Mouse (Mus musculus) WW6 (cell line): Measurements from ENCODE around the gene Tenm4.

Experiments
- DNase-seq: peaks from one replicate; pipeline ENCODE4 v3.0.0-alpha.2; 2013; ENCODE audit warnings: low read depth, low spot score

The Tenm4 gene

DNA sequence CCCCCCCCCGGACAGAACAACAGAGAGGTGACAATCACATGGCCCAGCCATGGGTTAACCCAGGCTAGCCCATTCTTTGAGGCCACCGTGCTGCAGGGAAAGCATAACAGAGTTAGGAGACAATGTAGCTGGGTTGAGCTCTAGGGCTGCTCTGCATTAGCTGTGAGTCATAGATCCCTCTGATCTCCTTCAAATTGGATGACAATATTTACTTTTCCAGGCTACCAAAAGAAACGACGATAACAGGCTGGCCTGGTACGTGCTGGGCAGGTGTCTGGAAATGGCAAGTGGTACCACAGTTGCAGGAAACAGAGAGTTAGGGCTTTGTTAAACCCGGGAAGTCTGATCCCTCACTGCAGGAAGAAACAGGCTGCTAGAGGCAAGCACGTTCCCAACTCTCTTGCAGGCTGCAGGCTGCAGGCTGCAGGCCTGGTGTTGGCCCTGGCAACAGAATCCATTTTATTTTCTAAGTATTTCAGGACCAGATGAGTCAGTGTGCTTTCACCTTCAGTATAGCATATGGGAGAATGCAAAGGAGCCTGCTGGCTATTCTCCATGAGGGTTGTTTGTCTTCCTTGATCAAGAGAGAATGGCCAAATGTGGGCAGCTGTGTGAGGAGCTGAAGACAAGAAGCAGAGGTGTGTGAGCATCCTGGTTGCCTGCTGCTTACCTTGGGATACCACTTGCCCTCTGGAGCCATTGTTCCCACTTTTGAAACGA, 353.6 kb downstream of the Tenm4 start:
- DNase-seq = no peak

DNA sequence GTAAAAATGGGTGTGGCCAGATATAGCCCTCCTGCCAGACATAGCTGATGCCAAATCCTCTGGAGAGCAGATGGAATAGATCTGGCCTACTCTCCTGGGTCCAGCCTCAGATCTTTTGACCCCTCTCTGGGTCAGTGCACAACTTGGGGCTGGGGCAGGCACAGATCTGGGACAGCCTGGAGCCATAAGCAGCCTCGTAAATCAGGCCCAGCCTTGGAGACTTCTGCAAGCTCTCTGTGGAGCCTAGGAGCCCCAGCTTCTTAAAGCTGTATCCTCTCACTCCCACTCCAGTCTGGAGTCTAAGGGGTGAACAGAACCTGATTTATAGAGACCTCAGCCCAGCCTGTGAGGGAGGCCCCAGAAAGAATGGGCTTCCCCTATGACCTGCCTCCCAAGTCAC, 354.3 kb downstream of the Tenm4 start:
- DNase-seq = no peak

- DNase-seq = no peak
These were observed 359.8 kb downstream of the Tenm4 start for GRCm38 (mm10) chr7:96530571-96531426.

DNA sequence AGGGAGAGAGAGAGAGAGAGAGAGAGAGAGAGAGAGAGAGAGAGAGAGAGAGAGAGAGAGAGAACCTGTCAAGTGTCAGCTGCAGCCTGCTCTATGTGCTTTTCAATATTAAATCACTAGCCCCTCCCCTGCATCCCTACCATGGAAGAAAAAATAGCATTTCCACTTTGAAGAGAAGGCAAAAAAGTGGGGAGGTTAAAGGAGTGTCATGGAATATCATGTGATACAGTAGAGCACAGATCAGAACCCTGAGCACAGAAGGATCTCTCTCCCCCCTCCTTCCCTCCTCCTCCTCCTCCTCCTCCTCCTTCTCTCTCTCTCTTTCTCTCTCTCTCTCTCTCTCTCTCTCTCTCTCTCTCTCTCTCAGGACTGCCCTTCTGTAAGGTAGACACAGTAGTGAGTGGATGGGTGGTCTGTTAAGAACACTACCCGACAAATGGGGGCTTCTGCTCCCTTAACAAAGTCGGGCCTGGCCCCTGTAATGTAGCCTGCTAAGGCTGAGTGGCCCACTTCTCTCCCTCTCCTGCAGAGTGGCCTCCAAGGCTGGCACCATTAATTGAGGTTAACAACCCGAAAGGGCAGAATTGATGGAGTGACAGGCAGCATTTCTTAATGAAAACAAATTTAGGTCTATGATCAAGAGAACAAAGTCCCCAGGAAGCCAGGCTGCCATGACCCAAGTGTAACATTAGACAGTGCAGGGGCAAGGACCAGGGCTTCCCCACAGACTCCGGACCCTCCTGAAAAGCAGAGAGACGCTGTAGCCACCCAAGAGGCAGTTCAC, 361.1 kb downstream of the Tenm4 start:
- DNase-seq = no peak

GRCm38 (mm10) chr7:96532804-96533400, 361.9 kb downstream of the Tenm4 start:
- no peak for DNase-seq

GRCm38 (mm10) chr7:96536313-96536880, 365.4 kb downstream of the Tenm4 start:
- DNase-seq = no peak

DNA sequence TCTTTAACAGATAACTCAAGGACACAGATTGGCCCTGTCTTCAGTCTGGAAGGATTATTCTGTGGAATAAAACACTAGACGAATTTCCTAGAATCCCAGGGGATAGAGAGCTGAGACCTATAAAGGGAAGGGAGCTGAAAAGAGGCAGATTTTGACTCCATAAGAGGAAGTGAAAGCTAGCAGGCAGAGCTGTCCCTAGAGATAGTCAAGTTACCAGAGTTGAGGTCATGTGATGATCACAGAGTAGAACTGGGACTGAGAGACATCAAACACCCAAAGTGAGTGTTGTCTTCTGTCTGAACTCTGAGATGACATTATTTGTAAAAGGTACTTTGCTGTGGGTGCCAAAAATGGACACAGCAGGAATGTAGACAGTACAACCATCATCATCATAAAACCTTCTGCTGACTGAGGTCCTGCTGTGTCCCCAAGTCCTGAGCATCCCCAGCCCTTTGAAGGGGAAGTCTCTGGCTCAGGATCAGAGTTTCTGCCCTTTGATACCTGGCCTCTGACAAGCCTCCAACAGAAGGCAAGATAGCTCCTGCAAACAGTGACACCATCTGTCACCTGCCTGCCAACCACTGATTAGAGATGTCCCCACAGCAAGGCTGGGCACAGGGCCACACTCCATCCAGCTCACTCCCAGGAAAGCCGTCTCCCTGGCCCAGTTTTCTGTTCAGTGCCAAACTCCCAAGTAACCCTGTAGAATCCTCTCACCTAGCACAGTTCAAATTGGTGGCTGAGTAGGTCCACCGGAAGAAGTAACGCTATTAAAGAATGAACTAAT, 368.4 kb downstream of the Tenm4 start:
- no peak for DNase-seq

GRCm38 (mm10) chr7:96540458-96541096, 369.5 kb downstream of the Tenm4 start:
- no peak for DNase-seq

DNA sequence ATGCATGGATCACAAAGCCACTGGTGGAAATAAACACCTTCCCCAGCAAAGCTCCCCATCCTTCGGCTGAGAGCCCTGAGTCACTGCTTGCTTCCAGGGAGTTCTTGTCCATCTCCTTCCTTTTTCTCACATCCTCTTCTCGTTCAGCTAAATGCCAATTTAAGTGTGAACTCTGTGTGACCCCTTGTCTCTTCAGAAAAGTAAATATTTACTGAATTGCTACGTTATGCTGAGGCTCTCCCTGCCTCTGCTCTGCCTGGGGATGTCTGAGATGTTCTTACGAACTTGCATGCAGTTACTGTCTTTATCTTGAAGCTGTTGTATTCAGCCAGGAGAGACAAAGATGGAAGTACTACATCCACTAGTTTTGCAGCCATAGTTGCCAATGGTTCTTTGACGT, 374.9 kb downstream of the Tenm4 start:
- DNase-seq = no peak

DNA sequence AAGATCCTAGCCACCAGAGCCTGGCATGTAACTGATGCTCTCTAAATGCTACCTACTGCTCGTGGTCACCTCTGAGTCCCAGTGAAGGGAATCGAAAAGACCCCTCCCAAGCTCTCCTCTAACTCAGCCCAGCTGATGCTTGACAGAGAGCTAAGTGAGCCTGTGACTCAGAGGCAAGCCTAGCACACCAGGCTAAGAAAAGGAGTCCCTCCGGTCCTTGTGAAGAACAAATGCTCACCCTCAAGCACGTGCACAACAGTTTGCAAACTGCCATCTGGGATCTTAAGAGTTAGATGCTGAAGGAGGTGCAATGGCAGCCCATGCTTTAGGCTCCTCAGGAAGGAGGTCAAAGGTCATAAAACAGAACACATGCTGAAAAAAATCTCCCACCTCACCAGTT, 380.8 kb downstream of the Tenm4 start:
- no peak for DNase-seq

GRCm38 (mm10) chr7:96552292-96552860, 381.3 kb downstream of the Tenm4 start:
- DNase-seq = no peak

- no peak for DNase-seq
These were observed 383.2 kb downstream of the Tenm4 start for GRCm38 (mm10) chr7:96554277-96554690.

DNA sequence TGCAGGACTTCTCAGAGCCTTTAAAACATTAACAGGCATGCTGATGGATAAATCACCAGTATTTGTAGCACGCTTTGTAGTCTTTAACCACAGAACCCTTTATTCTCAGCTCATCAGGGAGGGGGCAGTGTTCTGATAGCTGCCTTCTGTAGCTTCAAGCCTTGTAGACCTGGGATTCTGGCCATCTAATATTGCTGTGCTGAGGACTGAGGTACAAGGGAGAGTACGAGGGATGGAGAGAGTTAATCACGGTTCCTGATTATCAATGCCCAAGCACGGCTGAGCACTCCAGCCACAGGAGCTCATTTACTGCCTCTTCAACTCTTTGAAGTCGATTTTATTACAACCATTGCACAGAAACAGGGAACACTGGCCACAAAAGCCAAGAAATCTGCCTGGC, 384.2 kb downstream of the Tenm4 start:
- no peak for DNase-seq

DNA sequence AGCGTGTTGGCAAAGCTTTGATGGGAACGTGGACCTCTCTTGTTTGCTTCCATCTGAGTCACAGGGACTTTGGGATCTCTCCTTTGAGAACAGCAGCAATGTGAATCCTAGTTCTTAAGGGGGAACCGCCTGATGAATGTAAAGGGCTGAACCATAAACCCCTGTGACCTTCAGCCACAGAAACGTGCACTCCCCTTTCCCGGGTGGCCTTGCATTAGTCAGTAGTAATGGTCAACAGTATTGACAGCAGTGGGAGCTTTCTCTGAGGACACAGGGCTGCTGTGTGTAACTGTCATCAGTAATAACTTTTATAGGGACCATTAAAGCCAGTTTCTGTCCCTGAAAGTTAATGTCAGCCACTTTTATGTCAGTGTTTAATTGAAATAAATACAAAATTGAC, 385.7 kb downstream of the Tenm4 start:
- DNase-seq = no peak

DNA sequence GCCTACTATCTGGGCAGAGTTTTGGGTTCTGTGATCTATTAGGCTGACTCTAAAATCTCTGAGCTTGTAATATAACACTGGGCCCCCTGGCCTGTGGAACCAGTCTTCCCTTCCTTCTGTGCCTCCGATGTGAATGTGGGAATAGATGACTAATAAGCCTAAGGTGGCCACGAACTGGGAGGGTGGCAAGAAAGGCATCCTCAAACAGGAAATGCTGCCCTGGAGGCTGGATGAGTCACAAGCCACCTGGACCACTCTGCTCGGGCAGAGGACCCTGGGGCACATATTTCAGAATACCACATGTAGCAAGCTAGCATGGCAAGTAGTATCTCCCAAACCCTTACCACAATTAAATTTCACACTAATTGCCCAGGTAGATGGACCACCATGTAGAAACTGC, 391.8 kb downstream of the Tenm4 start:
- DNase-seq = no peak

DNA sequence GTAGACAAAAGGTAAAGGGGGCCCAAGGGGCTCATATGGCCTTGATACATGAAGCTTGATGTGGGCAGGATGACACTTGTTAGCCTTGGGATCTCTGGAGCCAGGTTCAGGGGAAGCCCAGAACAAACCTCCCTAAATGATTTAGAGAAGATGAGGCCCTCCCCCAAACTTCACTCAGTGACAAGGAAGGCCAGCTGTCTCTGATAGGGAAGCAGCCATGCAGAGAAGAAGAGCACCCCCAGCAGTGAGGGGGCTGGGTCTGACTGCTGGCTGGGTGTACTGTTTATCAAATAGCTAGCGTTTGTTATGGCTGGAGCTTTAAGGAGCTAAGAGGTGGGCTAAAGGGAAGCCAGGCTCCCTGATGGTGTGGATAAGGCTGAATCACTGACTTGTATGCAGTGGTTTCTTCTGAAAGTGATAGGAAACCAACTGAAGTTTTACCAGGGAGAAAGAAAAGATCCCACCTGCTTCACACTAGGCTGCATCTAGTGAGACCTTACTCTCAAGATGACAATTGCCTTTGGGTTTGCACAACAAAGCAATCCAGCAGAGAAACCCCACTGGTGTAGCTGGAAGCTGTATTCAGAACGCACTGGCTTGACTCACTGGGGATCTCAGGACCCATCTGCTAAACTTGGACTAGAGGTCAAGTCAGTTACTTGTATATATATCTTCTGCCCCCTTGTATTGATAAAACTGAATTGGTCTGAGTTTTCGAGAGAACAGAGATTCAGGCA, 392.5 kb downstream of the Tenm4 start:
- DNase-seq = no peak

DNA sequence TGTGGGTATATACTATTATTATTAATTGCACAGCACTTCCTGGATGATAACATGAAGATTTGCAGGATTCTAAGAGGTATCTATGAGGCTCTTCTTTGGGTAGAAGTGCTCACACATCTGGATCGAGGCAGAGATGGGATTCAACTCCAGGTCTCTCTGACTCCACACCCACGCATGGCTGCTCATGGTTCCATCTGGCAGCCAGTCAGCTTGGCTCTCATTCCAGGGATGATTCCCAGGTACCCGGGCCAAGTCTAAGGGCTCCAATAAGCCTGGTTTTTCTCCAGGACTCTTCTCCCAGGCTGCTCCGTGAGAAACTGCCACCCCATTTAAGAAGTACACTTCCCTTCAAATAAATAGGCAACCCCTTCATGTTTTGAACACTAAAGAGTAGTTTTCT, 394.8 kb downstream of the Tenm4 start:
- DNase-seq = no peak

DNA sequence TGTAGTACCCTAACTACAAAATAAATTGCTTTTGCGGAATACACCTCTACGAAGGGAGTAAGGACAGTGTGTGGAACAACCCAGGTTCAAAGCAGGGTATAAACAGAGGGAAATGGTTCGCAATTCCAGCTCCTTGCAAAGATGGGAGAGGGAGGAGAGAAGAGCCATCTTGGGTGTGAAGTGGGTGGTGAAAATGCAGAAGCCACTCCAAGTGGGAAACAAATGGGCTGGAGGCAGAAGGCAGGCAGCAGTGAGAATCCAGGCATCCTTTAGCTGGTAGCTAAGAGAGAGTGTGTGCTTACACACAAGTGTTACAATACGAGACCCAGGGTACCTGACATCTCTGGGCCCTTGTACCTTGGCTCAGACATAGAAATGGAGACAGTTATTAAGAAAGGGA, 395.2 kb downstream of the Tenm4 start:
- DNase-seq = no peak

GRCm38 (mm10) chr7:96568034-96568433, 397.0 kb downstream of the Tenm4 start:
- no peak for DNase-seq
